Mouse (Mus musculus): ENCODE measurements around the gene F12. TPM values are rescaled to one million over a fixed set of nuclear protein-coding genes. Genes with fewer than 3 reads are reported as not detected.

F12 gene
- polyA plus RNA-seq, 1 experiment: not detected

GRCm38 (mm10) chr13:55398088-55398487 is 28.5 kb downstream of the F12 start, which contains the start of gene Slc34a1:
Slc34a1 (plus strand) TSS chr13:55398187.
- Histone ChIP-seq H3K4me1 (ENCODE audit: control insufficient read depth, insufficient read depth, low read length) (peaks cover 9% of the 10 kb centered on the region), H3K27ac (ENCODE audit: insufficient read depth, low read depth, low read length) (no peak within 1 kb of the TSS), H3K4me3 (ENCODE audit: insufficient read depth, low read depth, low read length) (no peak within 1 kb of the TSS)
- 86% methylated on average over 1 of the region's 1 CpGs for WGBS
- TF ChIP-seq POLR2A (IDR thresholded peaks at IDR 0.05; ENCODE audit: insufficient read depth, low read depth, low read length): no peak
- TF ChIP-seq CTCF (IDR thresholded peaks at IDR 0.05; ENCODE audit: insufficient read depth, low read depth, low read length): no peak

DNA sequence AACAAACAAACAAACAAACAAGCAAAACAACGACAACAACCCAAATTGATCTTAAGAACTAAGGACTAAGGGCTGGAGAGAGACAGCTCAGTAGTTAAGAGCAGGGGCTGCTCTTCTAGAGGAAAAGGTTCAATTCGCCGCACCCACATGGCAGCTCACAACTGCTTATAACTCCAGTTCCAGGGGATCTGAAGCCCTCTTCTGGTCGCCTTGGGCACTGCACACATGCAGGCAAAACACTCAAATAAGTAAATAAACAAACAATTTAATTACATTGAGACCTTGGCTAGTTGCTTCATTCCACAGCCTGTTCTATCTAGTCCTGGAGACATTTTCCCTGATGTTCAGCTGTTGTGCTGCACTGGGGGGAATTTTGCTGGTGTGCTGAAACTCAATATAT is 33.7 kb downstream of the F12 start:
- Histone ChIP-seq H3K27ac (ENCODE audit: insufficient read depth, low read depth, low read length) (no peak overlapping the region), H3K4me3 (ENCODE audit: insufficient read depth, low read depth, low read length) (no peak overlapping the region), H3K4me1 (ENCODE audit: control insufficient read depth, insufficient read depth, low read length) (no peaks in the 10 kb centered on the region)
- TF ChIP-seq CTCF (IDR thresholded peaks at IDR 0.05; ENCODE audit: insufficient read depth, low read depth, low read length): no peak
- 76% methylated on average over 4 of the region's 4 CpGs for WGBS

GRCm38 (mm10) chr13:55391626-55392029 is 35.0 kb downstream of the F12 start:
- H3K27ac ChIP-seq (ENCODE audit: insufficient read depth, low read depth, low read length): no peak overlapping the region
- H3K4me3 ChIP-seq (ENCODE audit: insufficient read depth, low read depth, low read length): no peak overlapping the region
- TF ChIP-seq CTCF (IDR thresholded peaks at IDR 0.05; ENCODE audit: insufficient read depth, low read depth, low read length) (no peak), POLR2A (IDR thresholded peaks at IDR 0.05; ENCODE audit: insufficient read depth, low read depth, low read length) (no peak)
- WGBS: 61% methylated on average over 1 of the region's 1 CpGs
- H3K4me1 ChIP-seq (ENCODE audit: control insufficient read depth, insufficient read depth, low read length): no peaks in the 10 kb centered on the region

- no peak overlapping the region for H3K4me3 ChIP-seq (ENCODE audit: insufficient read depth, low read depth, low read length)
- H3K4me1 ChIP-seq (ENCODE audit: control insufficient read depth, insufficient read depth, low read length): no peaks in the 10 kb centered on the region
- WGBS: 83% methylated on average over 3 of the region's 3 CpGs
- no peak overlapping the region for H3K27ac ChIP-seq (ENCODE audit: insufficient read depth, low read depth, low read length)
- TF ChIP-seq CTCF (IDR thresholded peaks at IDR 0.05; ENCODE audit: insufficient read depth, low read depth, low read length) (no peak), POLR2A (IDR thresholded peaks at IDR 0.05; ENCODE audit: insufficient read depth, low read depth, low read length) (no peak)
Measured at GRCm38 (mm10) chr13:55390644-55391043, 35.9 kb downstream of the F12 start.

GRCm38 (mm10) chr13:55381790-55382189 is 44.8 kb downstream of the F12 start:
- no peak for TF ChIP-seq POLR2A (IDR thresholded peaks at IDR 0.05; ENCODE audit: insufficient read depth, low read depth, low read length)
- no peak for TF ChIP-seq CTCF (IDR thresholded peaks at IDR 0.05; ENCODE audit: insufficient read depth, low read depth, low read length)
- no peak overlapping the region for H3K4me3 ChIP-seq (ENCODE audit: insufficient read depth, low read depth, low read length)
- peaks cover 6% of the 10 kb centered on the region; the same call in 1 of the 2 replicates for H3K4me1 ChIP-seq (ENCODE audit: control insufficient read depth, insufficient read depth, low read length)
- H3K27ac ChIP-seq (ENCODE audit: insufficient read depth, low read depth, low read length): no peak overlapping the region
- WGBS: 73% methylated on average over 4 of the region's 4 CpGs

DNA sequence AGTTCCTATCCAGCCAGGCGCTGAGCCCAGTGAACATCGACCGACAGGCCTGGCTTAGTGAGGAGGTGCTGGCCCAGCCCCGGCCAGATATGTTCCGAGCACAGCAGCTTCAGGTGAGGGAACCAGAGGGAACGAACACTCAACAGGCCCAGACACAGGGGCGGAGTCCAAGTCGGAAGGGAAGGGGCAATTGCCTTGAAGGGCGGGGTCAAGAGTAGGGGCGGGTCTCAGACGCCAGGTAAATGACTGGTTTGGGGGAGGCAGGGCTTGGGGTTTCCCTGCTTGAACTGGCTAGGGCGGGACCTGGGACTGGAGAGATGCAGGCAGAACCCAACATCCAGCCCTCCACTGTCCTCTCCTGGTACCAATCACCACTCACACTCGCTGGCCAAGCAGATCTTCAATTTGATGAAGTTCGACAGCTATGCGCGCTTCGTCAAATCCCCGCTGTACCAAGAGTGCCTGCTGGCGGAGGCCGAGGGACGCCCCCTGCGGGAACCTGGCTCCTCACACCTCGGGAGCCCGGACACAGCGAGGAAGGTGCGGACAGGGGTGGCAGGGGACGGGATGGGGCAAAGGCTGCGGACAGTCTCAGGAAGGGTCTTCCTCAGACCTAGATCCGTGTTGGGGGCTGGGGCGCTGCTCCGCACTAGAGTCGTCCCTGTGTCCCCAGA is 47.5 kb downstream of the F12 start:
- H3K4me3 ChIP-seq (ENCODE audit: insufficient read depth, low read depth, low read length): no peak overlapping the region
- H3K4me1 ChIP-seq (ENCODE audit: control insufficient read depth, insufficient read depth, low read length): peaks cover 10% of the 10 kb centered on the region
- TF ChIP-seq CTCF (IDR thresholded peaks at IDR 0.05; ENCODE audit: insufficient read depth, low read depth, low read length) (no peak), POLR2A (IDR thresholded peaks at IDR 0.05; ENCODE audit: insufficient read depth, low read depth, low read length) (no peak)
- 31% methylated on average over 32 of the region's 32 CpGs for whole genome bisulfite sequencing
- H3K27ac ChIP-seq (ENCODE audit: insufficient read depth, low read depth, low read length): no peak overlapping the region

GRCm38 (mm10) chr13:55375877-55376276 is 50.7 kb downstream of the F12 start:
- Histone ChIP-seq H3K4me1 (ENCODE audit: control insufficient read depth, insufficient read depth, low read length) (peaks cover 7% of the 10 kb centered on the region; the same call in 1 of the 2 replicates), H3K4me3 (ENCODE audit: insufficient read depth, low read depth, low read length) (no peak overlapping the region), H3K27ac (ENCODE audit: insufficient read depth, low read depth, low read length) (no peak overlapping the region)
- TF ChIP-seq CTCF (IDR thresholded peaks at IDR 0.05; ENCODE audit: insufficient read depth, low read depth, low read length) (no peak), POLR2A (IDR thresholded peaks at IDR 0.05; ENCODE audit: insufficient read depth, low read depth, low read length) (no peak)
- 41% methylated on average over 2 of the region's 2 CpGs for WGBS

GRCm38 (mm10) chr13:55374206-55374924 is 52.2 kb downstream of the F12 start:
- no peak overlapping the region for H3K4me3 ChIP-seq (ENCODE audit: insufficient read depth, low read depth, low read length)
- 59% methylated on average over 6 of the region's 6 CpGs for WGBS

GRCm38 (mm10) chr13:55371740-55372139 is 54.9 kb downstream of the F12 start:
- TF ChIP-seq POLR2A (IDR thresholded peaks at IDR 0.05; ENCODE audit: insufficient read depth, low read depth, low read length) (no peak), CTCF (IDR thresholded peaks at IDR 0.05; ENCODE audit: insufficient read depth, low read depth, low read length) (no peak)
- Histone ChIP-seq H3K27ac (ENCODE audit: insufficient read depth, low read depth, low read length) (no peak overlapping the region), H3K4me3 (ENCODE audit: insufficient read depth, low read depth, low read length) (no peak overlapping the region), H3K4me1 (ENCODE audit: control insufficient read depth, insufficient read depth, low read length) (peaks cover 16% of the 10 kb centered on the region)
- 68% methylated on average over 5 of the region's 5 CpGs for WGBS

More at GRCm38 (mm10) chr13:55374206-55374924, 52.2 kb downstream of the F12 start:
- TF ChIP-seq CTCF (IDR thresholded peaks at IDR 0.05; ENCODE audit: insufficient read depth, low read depth, low read length): no peak
- no peak for TF ChIP-seq POLR2A (IDR thresholded peaks at IDR 0.05; ENCODE audit: insufficient read depth, low read depth, low read length)
- peaks cover 15% of the 10 kb centered on the region for H3K4me1 ChIP-seq (ENCODE audit: control insufficient read depth, insufficient read depth, low read length)
- no peak overlapping the region for H3K27ac ChIP-seq (ENCODE audit: insufficient read depth, low read depth, low read length)

Data from olfactory bulb, adult 2 months (tissue).